Comparison of ENCODE assay signal across 28 mouse cellular contexts in genomic region chr14:18778241-18778640, GRCm38 (mm10).
"Had no signal": no experiment of that assay in that cellular context is flagged by ENCODE, and none has a peak within 500 bp of the region (broad histone marks: within the 10 kb centered on the region; RNA-seq: fewer than 3 reads in every experiment).

No protein-coding gene starts in this region.

- H3K27ac ChIP-seq: embryonic facial prominence, embryonic 10.5 days; embryonic facial prominence, embryonic 12.5 days; embryonic facial prominence, embryonic 13.5 days; embryonic facial prominence, embryonic 15.5 days; forebrain, embryonic 10.5 days; forebrain, embryonic 12.5 days; forebrain, embryonic 13.5 days; forebrain, embryonic 15.5 days; gastrocnemius, adult 2 months; heart, adult 2 months had no signal

- ATAC-seq: forebrain, embryonic 13.5 days; forebrain, embryonic 14.5 days; forebrain, embryonic 15.5 days; forebrain, embryonic 16.5 days; forebrain, postnatal 0 days had no signal

- H3K4me1 ChIP-seq: embryonic facial prominence, embryonic 10.5 days; embryonic facial prominence, embryonic 12.5 days; embryonic facial prominence, embryonic 13.5 days; embryonic facial prominence, embryonic 15.5 days; forebrain, embryonic 10.5 days; forebrain, embryonic 12.5 days; forebrain, embryonic 13.5 days; forebrain, embryonic 15.5 days had no signal

- H3K27me3 ChIP-seq: embryonic facial prominence, embryonic 12.5 days; embryonic facial prominence, embryonic 13.5 days; embryonic facial prominence, embryonic 15.5 days; forebrain, embryonic 12.5 days; forebrain, embryonic 13.5 days; forebrain, embryonic 15.5 days had no signal

- H3K9ac ChIP-seq: embryonic facial prominence, embryonic 12.5 days; embryonic facial prominence, embryonic 13.5 days; embryonic facial prominence, embryonic 15.5 days; forebrain, embryonic 12.5 days; forebrain, embryonic 13.5 days; forebrain, embryonic 15.5 days; forebrain, postnatal 0 days had no signal

- H3K36me3 ChIP-seq: embryonic facial prominence, embryonic 10.5 days; embryonic facial prominence, embryonic 12.5 days; embryonic facial prominence, embryonic 13.5 days; embryonic facial prominence, embryonic 15.5 days; forebrain, embryonic 10.5 days; forebrain, embryonic 12.5 days; forebrain, embryonic 15.5 days had no signal

- H3K4me3 ChIP-seq: embryonic facial prominence, embryonic 10.5 days; embryonic facial prominence, embryonic 12.5 days; embryonic facial prominence, embryonic 13.5 days; embryonic facial prominence, embryonic 15.5 days; erythroblast, embryonic 14.5 days; forebrain, embryonic 10.5 days; forebrain, embryonic 12.5 days; forebrain, embryonic 13.5 days; forebrain, embryonic 15.5 days; gastrocnemius, adult 2 months; heart, adult 2 months had no signal

- H3K4me2 ChIP-seq: embryonic facial prominence, embryonic 12.5 days; embryonic facial prominence, embryonic 13.5 days; embryonic facial prominence, embryonic 15.5 days; forebrain, embryonic 12.5 days; forebrain, embryonic 13.5 days; forebrain, embryonic 15.5 days had no signal

- DNase-seq: cerebellum, adult 2 months; cerebellum, adult 8-10 months; cerebellum, adult 9-10 months; cerebellum, adult 9-11 months; cerebellum, postnatal 10 days; cerebellum, postnatal 14 days; cerebellum, postnatal 25 days; cerebellum, postnatal 36 days; embryo, embryonic 11 days; forebrain, postnatal 0 days; gastrocnemius, adult 2 months; gastrocnemius, postnatal 10 days; gastrocnemius, postnatal 14 days; gastrocnemius, postnatal 25 days; gastrocnemius, postnatal 36 days; heart, adult 18-20 months; heart, adult 2 months had no signal

- H3K9me3 ChIP-seq: embryonic facial prominence, embryonic 10.5 days; embryonic facial prominence, embryonic 12.5 days; embryonic facial prominence, embryonic 13.5 days; embryonic facial prominence, embryonic 15.5 days; forebrain, embryonic 10.5 days; forebrain, embryonic 12.5 days; forebrain, embryonic 13.5 days; forebrain, embryonic 15.5 days had no signal
